Mouse (Mus musculus) heart, embryonic 15.5 days (tissue): Measurements from ENCODE around the gene Artn. TPM values are rescaled to one million over a fixed set of nuclear protein-coding genes. Genes with fewer than 3 reads are reported as not detected.

Experiments used
- ATAC-seq: fragments of 200-750 bp; cut with Nextera tagmentation; replicated peaks from 2 replicates; pipeline ENCODE4 v1.8.0; 2017; ENCODE audit warnings: low read depth, moderate TSS enrichment; ENCODE audit not compliant: insufficient number of reproducible peaks, insufficient read depth, low FRiP score
- H3K27ac ChIP-seq: fragments of 300-500 bp; sonication (generic); 2 replicates; pipeline ENCODE4 v1.5.1; 2015; ENCODE audit warnings: mild to moderate bottlenecking, inconsistent platforms
- H3K27me3 ChIP-seq: fragments of 300-500 bp; sonication (generic); 2 replicates; pipeline ENCODE4 v1.6.1; 2015; ENCODE audit warnings: inconsistent platforms
- H3K36me3 ChIP-seq: fragments of 300-500 bp; sonication (generic); 2 replicates; pipeline ENCODE4 v1.6.1; 2015; ENCODE audit warnings: mild to moderate bottlenecking, inconsistent platforms
- H3K4me1 ChIP-seq: fragments of 300-500 bp; sonication (generic); replicated peaks from 2 replicates; pipeline ENCODE4 v1.6.1; 2015; ENCODE audit warnings: inconsistent platforms
- H3K4me2 ChIP-seq: fragments of 300-500 bp; sonication (generic); 2 replicates; pipeline ENCODE4 v1.6.1; 2015; ENCODE audit warnings: inconsistent platforms, mild to moderate bottlenecking, moderate library complexity
- H3K4me3 ChIP-seq: fragments of 300-500 bp; sonication (generic); 2 replicates; pipeline ENCODE4 v1.5.1; 2015; ENCODE audit warnings: mild to moderate bottlenecking, inconsistent platforms
- H3K9ac ChIP-seq: fragments of 300-500 bp; sonication (generic); 2 replicates; pipeline ENCODE4 v1.6.1; 2015; ENCODE audit warnings: mild to moderate bottlenecking, inconsistent platforms
- H3K9me3 ChIP-seq: fragments of 300-500 bp; sonication (generic); replicated peaks from 2 replicates; pipeline ENCODE4 v1.6.1; 2016; ENCODE audit warnings: inconsistent platforms
- whole genome bisulfite sequencing: fragments of 180-500 bp; shearing (Covaris S2); methylation state at CpG from one replicate; pipeline ENCODE4 v1.1.7; 2015; ENCODE audit warnings: mixed read lengths; 5-methylcytosine and 5-hydroxymethylcytosine counted together
- polyA plus RNA-seq: library from polyadenylated mRNA; unstranded; fragments of >200 nt; fragmentation: Nextera tagmentation; extraction: Ambion mirVana; gene quantifications from 2 replicates; pipeline ENCODE4 v1.2.1, GENCODE M21; 2015

The Artn gene
- polyA plus RNA-seq = 0.65 and 1.2 TPM in 2 replicates

GRCm38 (mm10) chr4:117929391-117929881, at the start of gene Artn:
Artn (minus strand) TSS chr4:117929763.
- Histone ChIP-seq H3K4me1 (peaks cover 37% of the 10 kb centered on the region), H3K4me2 (peak within 1 kb of the TSS; percentile 90), H3K9me3 (no peaks in the 10 kb centered on the region), H3K9ac (peak within 1 kb of the TSS; percentile 51), H3K27me3 (peaks cover 57% of the 10 kb centered on the region), H3K36me3 (no peaks in the 10 kb centered on the region), H3K27ac (peak within 1 kb of the TSS; percentile 48; the same call in 1 of the 2 replicates), H3K4me3 (peak within 1 kb of the TSS; percentile 49)
- WGBS = under 1% methylated on average over 33 of the region's 33 CpGs
- ATAC-seq = peak; percentile 19

GRCm38 (mm10) chr4:117979181-117979580, 49.6 kb upstream of the Artn start:
- Histone ChIP-seq H3K9ac (no peak overlapping the region), H3K36me3 (no peaks in the 10 kb centered on the region), H3K9me3 (no peaks in the 10 kb centered on the region), H3K4me3 (no peak overlapping the region), H3K4me2 (no peak overlapping the region), H3K27ac (no peak overlapping the region), H3K4me1 (peaks cover 53% of the 10 kb centered on the region), H3K27me3 (no peaks in the 10 kb centered on the region)
- WGBS = 91% methylated on average over 4 of the region's 4 CpGs
- ATAC-seq = no peak

- Histone ChIP-seq H3K4me1 (peaks cover 52% of the 10 kb centered on the region), H3K36me3 (no peaks in the 10 kb centered on the region), H3K4me2 (no peak overlapping the region), H3K27me3 (no peaks in the 10 kb centered on the region), H3K27ac (no peak overlapping the region), H3K9ac (no peak overlapping the region), H3K9me3 (no peaks in the 10 kb centered on the region), H3K4me3 (no peak overlapping the region)
- WGBS = 79% methylated on average over 9 of the region's 9 CpGs
- no peak for ATAC-seq
These were observed 48.7 kb upstream of the Artn start for GRCm38 (mm10) chr4:117978282-117978681.

GRCm38 (mm10) chr4:117977841-117978240, 48.3 kb upstream of the Artn start:
- ATAC-seq = no peak
- H3K4me3 ChIP-seq = no peak overlapping the region
- no peak overlapping the region for H3K9ac ChIP-seq
- no peaks in the 10 kb centered on the region for H3K9me3 ChIP-seq
- no peaks in the 10 kb centered on the region for H3K27me3 ChIP-seq
- no peaks in the 10 kb centered on the region for H3K36me3 ChIP-seq
- peak overlapping the region; percentile 51 for H3K27ac ChIP-seq
- 83% methylated on average over 11 of the region's 11 CpGs for WGBS
- H3K4me1 ChIP-seq = peaks cover 49% of the 10 kb centered on the region
- H3K4me2 ChIP-seq = peak overlapping the region; percentile 17; the same call in 1 of the 2 replicates

GRCm38 (mm10) chr4:117977371-117977770, 47.8 kb upstream of the Artn start:
- Histone ChIP-seq H3K27ac (peak overlapping the region; percentile 51), H3K9ac (no peak overlapping the region), H3K4me3 (no peak overlapping the region), H3K36me3 (no peaks in the 10 kb centered on the region), H3K9me3 (no peaks in the 10 kb centered on the region), H3K4me2 (peak overlapping the region; percentile 17; the same call in 1 of the 2 replicates), H3K27me3 (no peaks in the 10 kb centered on the region), H3K4me1 (peaks cover 45% of the 10 kb centered on the region)
- ATAC-seq = peak; percentile 7; the same call in 1 of the 2 replicates
- WGBS = 54% methylated on average over 9 of the region's 9 CpGs

- ATAC-seq = no peak
- no peak overlapping the region for H3K27ac ChIP-seq
These were observed 46.3 kb upstream of the Artn start for GRCm38 (mm10) chr4:117975820-117976219.

GRCm38 (mm10) chr4:117974719-117975118, 45.2 kb upstream of the Artn start:
- no peak for ATAC-seq
- Histone ChIP-seq H3K4me1 (peaks cover 42% of the 10 kb centered on the region), H3K9me3 (no peaks in the 10 kb centered on the region), H3K4me2 (no peak overlapping the region), H3K36me3 (no peaks in the 10 kb centered on the region), H3K27me3 (no peaks in the 10 kb centered on the region), H3K9ac (no peak overlapping the region), H3K4me3 (no peak overlapping the region), H3K27ac (no peak overlapping the region)
- 73% methylated on average over 5 of the region's 5 CpGs for WGBS

More at GRCm38 (mm10) chr4:117975820-117976219, 46.3 kb upstream of the Artn start:
- Histone ChIP-seq H3K4me3 (no peak overlapping the region), H3K36me3 (no peaks in the 10 kb centered on the region), H3K4me2 (no peak overlapping the region), H3K9me3 (no peaks in the 10 kb centered on the region), H3K4me1 (peaks cover 42% of the 10 kb centered on the region), H3K9ac (no peak overlapping the region), H3K27me3 (no peaks in the 10 kb centered on the region)
- 82% methylated on average over 1 of the region's 1 CpGs for WGBS

- Histone ChIP-seq H3K27me3 (no peaks in the 10 kb centered on the region), H3K4me2 (no peak overlapping the region), H3K9me3 (no peaks in the 10 kb centered on the region), H3K4me1 (peaks cover 36% of the 10 kb centered on the region), H3K4me3 (no peak overlapping the region), H3K36me3 (no peaks in the 10 kb centered on the region), H3K9ac (no peak overlapping the region), H3K27ac (no peak overlapping the region)
- ATAC-seq = no peak
- 57% methylated on average over 10 of the region's 10 CpGs for WGBS
These were observed 43.4 kb upstream of the Artn start for GRCm38 (mm10) chr4:117972999-117973398.

- Histone ChIP-seq H3K27ac (no peak overlapping the region), H3K9ac (no peak overlapping the region)
- WGBS = 50% methylated on average over 14 of the region's 14 CpGs
These were observed 34.9 kb upstream of the Artn start for GRCm38 (mm10) chr4:117964346-117965025.

GRCm38 (mm10) chr4:117957492-117957891, 27.9 kb upstream of the Artn start:
- Histone ChIP-seq H3K4me3 (no peak overlapping the region), H3K9ac (no peak overlapping the region), H3K36me3 (peaks cover 5% of the 10 kb centered on the region), H3K27ac (peak overlapping the region; percentile 71), H3K9me3 (no peaks in the 10 kb centered on the region), H3K4me2 (no peak overlapping the region; the same call in 1 of the 2 replicates), H3K27me3 (no peaks in the 10 kb centered on the region), H3K4me1 (peaks cover 17% of the 10 kb centered on the region)
- 27% methylated on average over 4 of the region's 4 CpGs for WGBS
- peak; percentile 48; the same call in 1 of the 2 replicates for ATAC-seq

More at GRCm38 (mm10) chr4:117964346-117965025, 34.9 kb upstream of the Artn start:
- Histone ChIP-seq H3K4me1 (peaks cover 5% of the 10 kb centered on the region), H3K9me3 (no peaks in the 10 kb centered on the region), H3K4me3 (no peak overlapping the region), H3K4me2 (no peak overlapping the region), H3K36me3 (no peaks in the 10 kb centered on the region), H3K27me3 (no peaks in the 10 kb centered on the region)
- no peak for ATAC-seq

GRCm38 (mm10) chr4:117947493-117947892, 17.9 kb upstream of the Artn start:
- H3K27ac ChIP-seq = no peak overlapping the region
- H3K27me3 ChIP-seq = no peaks in the 10 kb centered on the region
- no peak overlapping the region for H3K9ac ChIP-seq
- H3K4me2 ChIP-seq = no peak overlapping the region
- 63% methylated on average over 7 of the region's 7 CpGs for WGBS
- peaks cover 4% of the 10 kb centered on the region; the same call in 1 of the 2 replicates for H3K36me3 ChIP-seq
- H3K9me3 ChIP-seq = no peaks in the 10 kb centered on the region
- peaks cover 10% of the 10 kb centered on the region for H3K4me1 ChIP-seq
- H3K4me3 ChIP-seq = no peak overlapping the region
- ATAC-seq = no peak
